Mouse (Mus musculus): Measurements from ENCODE around the gene Aldoc.

GRCm38 (mm10) chr11:78337040-78337439, 14.3 kb downstream of the Aldoc start:
- TF ChIP-seq GATA1 (IDR thresholded peaks at IDR 0.05; ENCODE audit: low read length) (no peak), TAL1 (IDR thresholded peaks at IDR 0.05; ENCODE audit: low read length) (no peak)
